Mouse (Mus musculus) cerebellum, adult 2 months (tissue): ENCODE data around the gene Wnt5a. TPM values are rescaled to one million over a fixed set of nuclear protein-coding genes. Genes with fewer than 3 reads are reported as not detected.

Source experiments
- DNase-seq, 2 experiments: peaks; one replicate each; pipeline ENCODE4 v3.0.0; 2021
- H3K27ac ChIP-seq: fragments of 200-500 bp; 2 replicates; pipeline ENCODE4 v1.5.1; 2012; ENCODE audit warnings: low read length, control low read depth, inconsistent platforms; ENCODE audit not compliant: insufficient read depth
- H3K27me3 ChIP-seq: fragments of 200-500 bp; 2 replicates; pipeline ENCODE4 v1.6.1; 2012; ENCODE audit warnings: inconsistent platforms, mild to moderate bottlenecking, low read length, moderate library complexity; ENCODE audit not compliant: control insufficient read depth, insufficient read depth
- H3K4me1 ChIP-seq: fragments of 200-500 bp; 2 replicates; pipeline ENCODE4 v1.6.1; 2011; ENCODE audit warnings: low read length; ENCODE audit not compliant: control insufficient read depth, insufficient read depth
- H3K4me3 ChIP-seq: fragments of 200-500 bp; replicated peaks from 2 replicates; pipeline ENCODE3; 2011; ENCODE audit warnings: mild to moderate bottlenecking, low read depth, low read length, control low read depth; ENCODE audit not compliant: insufficient read depth
- CTCF ChIP-seq: fragments of 200-500 bp; IDR thresholded peaks from 2 replicates; pipeline ENCODE4 v1.5.1; 2011; ENCODE audit warnings: low read depth, mild to moderate bottlenecking, control low read depth, low read length, moderate library complexity, borderline replicate concordance; ENCODE audit not compliant: insufficient read depth
- POLR2A ChIP-seq: fragments of 200-500 bp; IDR thresholded peaks from 2 replicates; pipeline ENCODE4 v1.6.1; 2011; ENCODE audit warnings: low read length, control low read depth, borderline replicate concordance; ENCODE audit not compliant: insufficient read depth
- WGBS: fragments of 180-500 bp; shearing (Covaris S2); methylation state at CpG from one replicate; pipeline ENCODE4 v1.1.7; 2018; 5-methylcytosine and 5-hydroxymethylcytosine counted together
- polyA plus RNA-seq: library from polyadenylated mRNA; depleted of rRNA; stranded (reverse); fragments of >200 nt; gene quantifications from 2 replicates; pipeline ENCODE4 v1.2.3, GENCODE M21; 2012; rRNA removed

Wnt5a gene
- polyA plus RNA-seq = 3.8 and 4.5 TPM in 2 replicates

GRCm38 (mm10) chr14:28504101-28505050 is at the start of gene Wnt5a:
Gene Wnt5a (plus strand): TSS chr14:28504750.
- Histone ChIP-seq H3K4me3 (peak within 1 kb of the TSS; percentile 62), H3K4me1 (peaks cover 6% of the 10 kb centered on the region; the same call in 1 of the 2 replicates), H3K27ac (no peak within 1 kb of the TSS), H3K27me3 (peaks cover 6% of the 10 kb centered on the region; the same call in 1 of the 2 replicates)
- peak; percentile 6 to 13 for DNase-seq
- TF ChIP-seq POLR2A (no peak), CTCF (no peak)
- 2% methylated on average over 53 of the region's 53 CpGs for WGBS

DNA sequence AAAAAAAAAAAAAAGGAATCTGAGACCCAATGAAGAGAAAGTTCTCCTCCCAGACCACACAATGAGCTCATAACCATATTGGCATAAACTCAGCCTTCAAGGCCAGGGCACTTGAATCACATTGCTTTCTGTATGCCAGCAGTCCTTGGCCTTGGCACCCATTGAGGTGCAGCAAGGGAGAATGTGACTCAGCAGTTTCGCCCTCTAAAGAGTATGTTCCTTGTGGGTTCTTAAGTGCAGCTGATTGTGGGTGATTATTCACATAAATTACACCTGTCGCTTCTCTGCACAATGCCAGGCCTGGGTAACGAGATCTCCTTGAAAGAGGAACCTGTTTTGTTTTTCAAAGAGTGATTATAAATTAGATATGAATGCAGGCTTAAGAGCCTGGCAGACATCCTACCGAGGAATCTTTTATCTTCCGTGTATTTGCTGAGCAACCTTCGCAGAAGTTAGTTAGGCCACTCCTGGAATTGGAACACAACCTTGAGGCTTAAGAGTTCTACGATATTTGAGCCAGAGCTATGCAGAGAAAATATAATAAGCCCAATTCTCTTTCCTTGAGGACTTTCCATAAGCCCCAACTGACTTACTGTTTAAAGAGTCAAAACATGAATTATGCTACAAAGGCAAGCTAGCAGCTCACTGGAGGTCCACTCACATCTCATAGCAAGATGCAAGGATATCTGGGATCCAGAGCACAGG is 48.0 kb upstream of the Wnt5a start:
- H3K4me1 ChIP-seq = no peaks in the 10 kb centered on the region
- TF ChIP-seq CTCF = no peak
- no peak overlapping the region for H3K27ac ChIP-seq
- WGBS = 84% methylated on average over 7 of the region's 7 CpGs
- H3K27me3 ChIP-seq = no peaks in the 10 kb centered on the region
- DNase-seq = peak in 1 of 2 experiments; percentile 6
- H3K4me3 ChIP-seq = no peak overlapping the region

DNA sequence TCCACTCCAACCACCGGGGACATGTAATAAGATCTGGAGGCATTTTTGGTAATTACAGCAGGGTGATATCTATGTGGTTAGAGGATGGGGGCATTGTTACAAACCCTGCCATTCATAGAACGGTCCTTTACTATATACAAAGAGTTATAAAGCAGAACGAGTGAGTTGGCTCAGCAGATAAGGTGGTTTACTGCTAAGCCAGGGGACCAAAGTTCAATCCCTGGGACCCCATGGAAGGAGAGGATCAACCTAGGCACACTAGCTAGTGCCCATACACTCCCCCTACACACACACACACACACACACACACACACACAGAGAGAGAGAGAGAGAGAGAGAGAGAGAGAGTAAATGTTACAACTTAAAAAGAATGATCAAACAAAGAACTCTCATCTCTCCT is 47.1 kb upstream of the Wnt5a start:
- Histone ChIP-seq H3K4me1 (no peaks in the 10 kb centered on the region), H3K4me3 (no peak overlapping the region), H3K27me3 (no peaks in the 10 kb centered on the region), H3K27ac (no peak overlapping the region)
- 89% methylated on average over 3 of the region's 3 CpGs for WGBS
- no peak for TF ChIP-seq POLR2A
- no peak for TF ChIP-seq CTCF
- DNase-seq = no peak

- WGBS = 64% methylated on average over 5 of the region's 5 CpGs
These were observed 36.6 kb upstream of the Wnt5a start for GRCm38 (mm10) chr14:28467956-28468355.

DNA sequence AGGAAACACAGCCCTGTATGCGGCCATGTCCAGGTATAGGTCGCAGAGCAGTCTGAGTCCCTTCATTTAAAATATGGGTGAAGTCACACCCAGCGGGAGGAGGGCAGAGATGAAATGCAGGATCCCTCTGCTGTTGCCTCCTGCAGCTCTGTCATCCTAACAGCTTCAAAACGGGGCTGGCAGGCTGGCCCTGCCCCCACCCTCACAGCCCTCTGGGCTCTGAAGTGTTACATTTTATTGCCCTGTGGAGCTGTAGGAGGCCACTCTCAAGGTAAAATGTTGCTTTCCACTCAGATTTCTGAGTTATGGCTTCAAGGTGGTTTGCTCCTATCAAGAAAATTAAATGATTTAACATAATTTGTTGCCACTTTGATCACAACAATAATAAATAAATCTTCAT is 34.9 kb upstream of the Wnt5a start:
- Histone ChIP-seq H3K4me1 (no peaks in the 10 kb centered on the region), H3K4me3 (no peak overlapping the region), H3K27me3 (no peaks in the 10 kb centered on the region), H3K27ac (no peak overlapping the region)
- 75% methylated on average over 4 of the region's 4 CpGs for WGBS
- DNase-seq = no peak
- TF ChIP-seq CTCF (no peak), POLR2A (no peak)

More at GRCm38 (mm10) chr14:28467956-28468355, 36.6 kb upstream of the Wnt5a start:
- H3K27ac ChIP-seq = no peak overlapping the region
- no peaks in the 10 kb centered on the region for H3K4me1 ChIP-seq
- no peak overlapping the region for H3K4me3 ChIP-seq
- TF ChIP-seq CTCF (no peak), POLR2A (no peak)
- DNase-seq = no peak
- H3K27me3 ChIP-seq = no peaks in the 10 kb centered on the region

- TF ChIP-seq CTCF (no peak), POLR2A (no peak)
- WGBS = 82% methylated on average over 6 of the region's 6 CpGs
- Histone ChIP-seq H3K4me3 (no peak overlapping the region), H3K27ac (no peak overlapping the region), H3K27me3 (no peaks in the 10 kb centered on the region; the same call in 1 of the 2 replicates), H3K4me1 (no peaks in the 10 kb centered on the region)
- DNase-seq = no peak
These were observed 34.3 kb upstream of the Wnt5a start for GRCm38 (mm10) chr14:28470212-28470611.

GRCm38 (mm10) chr14:28475012-28475411 is 29.5 kb upstream of the Wnt5a start:
- WGBS = 64% methylated on average over 3 of the region's 3 CpGs
- no peak for DNase-seq
- H3K27me3 ChIP-seq = no peaks in the 10 kb centered on the region; the same call in 1 of the 2 replicates
- H3K4me1 ChIP-seq = no peaks in the 10 kb centered on the region
- TF ChIP-seq CTCF = no peak
- TF ChIP-seq POLR2A = no peak
- no peak overlapping the region for H3K4me3 ChIP-seq
- no peak overlapping the region for H3K27ac ChIP-seq

DNA sequence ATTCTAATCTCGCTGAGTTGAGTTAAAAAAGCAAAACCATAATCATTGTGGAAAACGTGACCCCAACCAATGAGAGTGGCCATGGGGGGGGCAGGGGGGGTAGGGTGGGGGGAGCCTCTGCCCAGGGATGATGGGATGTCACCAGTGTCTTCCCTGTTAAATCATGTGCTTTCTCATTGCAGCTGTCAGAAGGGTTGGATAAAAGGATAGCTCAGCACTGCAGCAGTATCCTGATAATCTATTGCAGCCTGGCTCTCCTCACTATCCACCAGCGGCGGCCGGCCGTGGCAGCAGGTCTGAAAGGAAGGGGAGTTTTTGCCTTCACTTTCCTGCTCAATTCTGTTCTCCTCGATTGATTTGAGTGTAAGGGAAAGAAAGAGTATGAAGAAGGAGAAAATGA is 29.1 kb upstream of the Wnt5a start:
- DNase-seq = no peak
- Histone ChIP-seq H3K27me3 (no peaks in the 10 kb centered on the region; the same call in 1 of the 2 replicates), H3K4me3 (no peak overlapping the region), H3K27ac (no peak overlapping the region), H3K4me1 (no peaks in the 10 kb centered on the region)
- WGBS = 51% methylated on average over 7 of the region's 7 CpGs
- TF ChIP-seq CTCF (no peak), POLR2A (no peak)
